Mouse (Mus musculus) brain, embryonic 14.5 days (tissue): ENCODE measurements at regions not wholly inside any gene's neighbourhood (a gene's known extent, or its start where the extent isn't known, plus 50 kb on each side); places are given as distances from the start of the nearest gene placed in this dataset.

Experiments used
- CTCF ChIP-seq: fragments of 200-500 bp; IDR thresholded peaks from 2 replicates; pipeline ENCODE4 v1.5.1; 2012; ENCODE audit warnings: inconsistent platforms, mild to moderate bottlenecking, moderate library complexity, borderline replicate concordance; ENCODE audit not compliant: insufficient read depth, insufficient read length; ENCODE audit errors: extremely low read depth
- POLR2A ChIP-seq: fragments of 200-500 bp; IDR thresholded peaks from 2 replicates; pipeline ENCODE4 v1.6.1; 2012; ENCODE audit warnings: mild to moderate bottlenecking, inconsistent platforms, borderline replicate concordance; ENCODE audit not compliant: poor library complexity, insufficient read depth, insufficient read length, severe bottlenecking; ENCODE audit errors: extremely low read depth

- no peak for TF ChIP-seq POLR2A
- TF ChIP-seq CTCF = no peak
Measured at GRCm38 (mm10) chr1:189072516-189072915, 64.9 kb upstream of the Kctd3 start.
